Mouse (Mus musculus) hindbrain, postnatal 0 days (tissue): ENCODE data around the gene Tpm1. TPM values are rescaled to one million over a fixed set of nuclear protein-coding genes. Genes with fewer than 3 reads are reported as not detected.

Source experiments
- ATAC-seq: fragments of 200-750 bp; cut with Nextera tagmentation; 2 replicates; pipeline ENCODE4 v1.8.0; 2017; ENCODE audit warnings: mild to moderate bottlenecking, moderate TSS enrichment, moderate library complexity
- DNase-seq: peaks from one replicate; pipeline ENCODE4 v3.0.0-alpha.2; 2015; ENCODE audit warnings: low spot score
- H3K27ac ChIP-seq: fragments of 300-500 bp; sonication (generic); 2 replicates; pipeline ENCODE4 v1.5.1; 2014; ENCODE audit warnings: mild to moderate bottlenecking
- H3K27me3 ChIP-seq: fragments of 300-500 bp; sonication (generic); 2 replicates; pipeline ENCODE4 v1.6.1; 2014; ENCODE audit warnings: low read length, mixed read lengths; ENCODE audit not compliant: insufficient read depth
- H3K36me3 ChIP-seq: fragments of 300-500 bp; sonication (generic); 2 replicates; pipeline ENCODE4 v1.6.1; 2014; ENCODE audit warnings: low read length, mixed read lengths; ENCODE audit not compliant: insufficient read depth
- H3K4me1 ChIP-seq: fragments of 300-500 bp; sonication (generic); 2 replicates; pipeline ENCODE4 v1.6.1; 2014; ENCODE audit warnings: antibody characterized with exemption, low read length, mixed read lengths; ENCODE audit not compliant: insufficient read depth
- H3K4me2 ChIP-seq: fragments of 300-500 bp; sonication (generic); 2 replicates; pipeline ENCODE4 v1.6.1; 2014; ENCODE audit warnings: low read depth, mild to moderate bottlenecking, low read length, moderate library complexity, mixed read lengths
- H3K4me3 ChIP-seq: fragments of 300-500 bp; sonication (generic); 2 replicates; pipeline ENCODE4 v1.5.1; 2014; ENCODE audit warnings: low read length
- H3K9ac ChIP-seq: fragments of 300-500 bp; sonication (generic); replicated peaks from 2 replicates; pipeline ENCODE4 v1.6.1; 2014; ENCODE audit warnings: mild to moderate bottlenecking, low read length, moderate library complexity, mixed read lengths
- H3K9me3 ChIP-seq: fragments of 300-500 bp; sonication (generic); 2 replicates; pipeline ENCODE4 v1.6.1; 2016; ENCODE audit warnings: low read length, mixed read lengths
- CTCF ChIP-seq: IDR thresholded peaks from 2 replicates; pipeline ENCODE4 v1.5.1; 2016; ENCODE audit warnings: antibody characterized with exemption, control low read depth, low read depth
- WGBS: fragments of 180-500 bp; shearing (Covaris S2); extraction: QIAGEN DNeasy Blood & Tissue Kit; methylation state at CpG from one replicate; pipeline ENCODE4 v1.1.7; 2014; 5-methylcytosine and 5-hydroxymethylcytosine counted together
- polyA plus RNA-seq: library from polyadenylated mRNA; unstranded; fragments of >200 nt; fragmentation: Nextera tagmentation; extraction: Ambion mirVana; gene quantifications from 2 replicates; pipeline ENCODE4 v1.2.1, GENCODE M21; 2015
- total RNA-seq: library from RNA; depleted of rRNA; stranded (reverse); fragments of >200 nt; gene quantifications from 2 replicates; pipeline ENCODE4 v1.2.3, GENCODE M21; 2014

Gene Tpm1
- total and polyA plus RNA-seq, 2 experiments from 2014 or later: 98.8 to 177 TPM

GRCm38 (mm10) chr9:66989581-66989980 lies 59.6 kb downstream of the Tpm1 start:
- no peaks in the 10 kb centered on the region for H3K36me3 ChIP-seq
- no peaks in the 10 kb centered on the region for H3K4me1 ChIP-seq
- no peaks in the 10 kb centered on the region for H3K9me3 ChIP-seq
- no peak overlapping the region for H3K4me3 ChIP-seq
- no peak for DNase-seq
- no peak for ATAC-seq
- no peak overlapping the region for H3K9ac ChIP-seq
- H3K27ac ChIP-seq: no peak overlapping the region
- no peak for TF ChIP-seq CTCF
- H3K27me3 ChIP-seq: no peaks in the 10 kb centered on the region
- 69% methylated on average over 6 of the region's 6 CpGs for WGBS
- no peak overlapping the region for H3K4me2 ChIP-seq

DNA sequence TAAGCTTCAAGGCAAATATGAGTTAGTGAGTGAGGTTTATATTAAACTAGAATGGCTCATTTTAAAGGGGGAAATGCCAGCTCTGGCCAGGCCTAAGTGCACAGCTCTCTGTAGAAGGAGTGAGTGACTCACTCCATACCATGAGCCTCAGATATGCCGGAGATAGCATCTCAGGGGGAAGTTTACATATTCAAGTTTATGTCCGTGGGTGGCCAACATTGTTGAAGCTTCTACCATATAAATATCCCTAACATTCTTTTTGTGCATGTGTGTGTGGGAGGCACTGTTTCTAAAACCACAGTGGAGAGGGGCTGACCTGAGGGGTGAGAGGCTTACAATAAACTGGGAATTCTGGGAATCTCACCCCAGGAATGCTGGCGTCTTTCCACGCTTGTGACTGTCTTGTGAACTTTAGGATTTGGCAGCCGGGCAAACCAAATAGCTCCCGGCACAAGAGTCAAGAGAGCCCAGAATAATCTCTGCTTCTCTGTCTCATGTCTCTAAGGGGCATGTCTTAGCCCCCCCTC lies 60.3 kb downstream of the Tpm1 start:
- Histone ChIP-seq H3K4me3 (no peak overlapping the region), H3K27me3 (no peaks in the 10 kb centered on the region), H3K4me2 (no peak overlapping the region), H3K36me3 (no peaks in the 10 kb centered on the region), H3K9me3 (no peaks in the 10 kb centered on the region), H3K9ac (no peak overlapping the region), H3K4me1 (no peaks in the 10 kb centered on the region), H3K27ac (no peak overlapping the region)
- ATAC-seq (no peak), DNase-seq (peak; percentile 12)
- WGBS: 25% methylated on average over 6 of the region's 6 CpGs
- no peak for TF ChIP-seq CTCF

DNA sequence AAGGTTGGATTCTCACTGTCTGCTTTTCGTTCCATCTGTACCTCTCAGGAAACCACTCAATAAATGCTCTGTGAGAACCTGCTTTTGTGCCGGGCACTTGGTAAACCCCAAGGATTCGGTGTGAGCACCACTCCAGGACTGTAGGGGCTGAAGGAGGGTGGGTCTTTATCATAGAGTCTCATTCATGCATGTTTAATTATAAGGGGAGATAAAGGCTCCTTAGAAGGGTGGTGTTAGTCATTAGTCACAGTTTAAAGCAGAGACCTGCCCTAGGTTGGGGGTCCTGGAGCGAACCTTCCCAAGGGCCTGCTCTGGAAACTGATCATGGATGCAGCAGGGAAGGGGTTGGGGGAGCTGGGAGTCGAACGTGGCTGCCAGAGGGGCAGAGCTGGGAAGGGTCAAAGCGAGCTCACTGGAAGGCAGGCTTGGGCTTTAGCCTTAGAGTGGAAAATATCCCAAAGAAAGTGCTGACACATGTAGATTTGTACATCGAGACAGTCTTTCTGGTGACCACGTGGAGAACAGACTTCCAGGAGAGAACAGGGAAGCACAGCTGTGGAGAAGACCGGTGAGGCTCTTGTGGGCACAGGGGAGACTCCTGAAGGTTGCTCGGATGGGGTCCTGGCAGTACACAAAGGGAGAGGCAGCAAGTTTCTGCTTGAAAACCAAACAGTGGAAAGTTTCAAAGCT lies 60.9 kb downstream of the Tpm1 start:
- no peak for DNase-seq
- Histone ChIP-seq H3K4me1 (no peaks in the 10 kb centered on the region), H3K9ac (no peak overlapping the region), H3K27me3 (no peaks in the 10 kb centered on the region), H3K4me3 (no peak overlapping the region), H3K27ac (no peak overlapping the region), H3K4me2 (no peak overlapping the region), H3K36me3 (no peaks in the 10 kb centered on the region), H3K9me3 (no peaks in the 10 kb centered on the region)
- 60% methylated on average over 11 of the region's 11 CpGs for WGBS
- no peak for TF ChIP-seq CTCF
- no peak for ATAC-seq

DNA sequence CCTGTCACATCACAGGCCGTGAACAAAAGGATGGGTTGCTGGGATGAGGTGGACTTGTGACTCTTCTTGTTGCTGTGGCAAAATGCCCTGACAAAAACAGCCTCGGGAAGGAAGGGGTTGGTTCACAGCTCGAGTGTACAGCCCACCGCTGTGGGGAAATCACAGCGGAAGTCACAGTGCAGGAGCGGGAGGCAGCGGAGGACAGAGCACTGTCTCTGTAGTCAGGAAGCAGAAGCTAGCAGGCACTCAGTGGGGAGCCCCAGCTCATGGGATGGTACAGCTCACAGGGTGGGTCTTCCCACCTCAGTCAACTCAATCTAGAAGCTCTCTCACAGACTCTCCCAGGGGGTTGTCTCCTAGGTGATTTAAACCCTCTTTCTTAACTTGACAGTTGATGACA lies 63.8 kb downstream of the Tpm1 start:
- DNase-seq: no peak
- H3K4me3 ChIP-seq: no peak overlapping the region
- no peaks in the 10 kb centered on the region for H3K4me1 ChIP-seq
- no peaks in the 10 kb centered on the region for H3K27me3 ChIP-seq
- no peak overlapping the region for H3K27ac ChIP-seq
- WGBS: 65% methylated on average over 7 of the region's 7 CpGs
- H3K9me3 ChIP-seq: no peaks in the 10 kb centered on the region
- ATAC-seq: no peak
- no peak for TF ChIP-seq CTCF
- no peaks in the 10 kb centered on the region for H3K36me3 ChIP-seq
- H3K4me2 ChIP-seq: no peak overlapping the region
- H3K9ac ChIP-seq: no peak overlapping the region

- no peaks in the 10 kb centered on the region for H3K36me3 ChIP-seq
- 72% methylated on average over 7 of the region's 7 CpGs for WGBS
- no peaks in the 10 kb centered on the region for H3K9me3 ChIP-seq
Measured at GRCm38 (mm10) chr9:66982085-66982484, 67.1 kb downstream of the Tpm1 start.

GRCm38 (mm10) chr9:66980458-66980857 lies 68.7 kb downstream of the Tpm1 start:
- DNase-seq (peak; percentile 82), ATAC-seq (peak; percentile 55; the same call in 1 of the 2 replicates)
- peak; percentile 96 for TF ChIP-seq CTCF
- Histone ChIP-seq H3K4me3 (no peak overlapping the region), H3K4me2 (no peak overlapping the region), H3K27ac (no peak overlapping the region), H3K9ac (no peak overlapping the region), H3K27me3 (no peaks in the 10 kb centered on the region), H3K36me3 (no peaks in the 10 kb centered on the region), H3K4me1 (no peaks in the 10 kb centered on the region), H3K9me3 (no peaks in the 10 kb centered on the region)
- WGBS: 9% methylated on average over 5 of the region's 5 CpGs

More at GRCm38 (mm10) chr9:66982085-66982484, 67.1 kb downstream of the Tpm1 start:
- Histone ChIP-seq H3K4me1 (no peaks in the 10 kb centered on the region), H3K4me3 (no peak overlapping the region), H3K9ac (no peak overlapping the region), H3K4me2 (no peak overlapping the region), H3K27ac (no peak overlapping the region), H3K27me3 (no peaks in the 10 kb centered on the region)
- ATAC-seq: no peak
- DNase-seq: no peak
- no peak for TF ChIP-seq CTCF

DNA sequence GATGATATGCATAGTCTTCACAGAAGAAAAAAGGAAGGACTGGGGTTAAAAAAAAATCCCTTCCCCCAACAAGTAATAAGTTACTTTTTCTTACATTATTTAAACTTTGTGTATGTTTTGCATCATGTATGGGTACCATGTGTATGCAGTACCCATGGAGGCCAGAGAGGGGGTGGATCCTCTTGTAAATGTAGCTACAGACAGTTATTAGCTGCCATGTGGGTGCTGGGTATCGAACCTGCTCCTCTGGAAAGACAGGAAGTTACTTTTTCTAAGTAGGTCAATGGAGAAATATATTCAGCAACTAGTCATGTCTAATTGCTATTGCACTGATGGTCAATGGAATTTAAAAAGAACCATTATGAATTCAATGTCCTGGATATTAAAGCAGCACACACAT lies 70.7 kb downstream of the Tpm1 start:
- Histone ChIP-seq H3K27ac (no peak overlapping the region), H3K27me3 (no peaks in the 10 kb centered on the region), H3K9ac (no peak overlapping the region), H3K9me3 (no peaks in the 10 kb centered on the region), H3K4me1 (no peaks in the 10 kb centered on the region), H3K4me3 (no peak overlapping the region), H3K4me2 (no peak overlapping the region), H3K36me3 (no peaks in the 10 kb centered on the region)
- ATAC-seq (no peak), DNase-seq (no peak)
- no peak; the same call in 1 of the 2 replicates for TF ChIP-seq CTCF
- WGBS: 86% methylated on average over 1 of the region's 1 CpGs
